Mouse (Mus musculus): ENCODE measurements around the gene Ccer1.

DNA sequence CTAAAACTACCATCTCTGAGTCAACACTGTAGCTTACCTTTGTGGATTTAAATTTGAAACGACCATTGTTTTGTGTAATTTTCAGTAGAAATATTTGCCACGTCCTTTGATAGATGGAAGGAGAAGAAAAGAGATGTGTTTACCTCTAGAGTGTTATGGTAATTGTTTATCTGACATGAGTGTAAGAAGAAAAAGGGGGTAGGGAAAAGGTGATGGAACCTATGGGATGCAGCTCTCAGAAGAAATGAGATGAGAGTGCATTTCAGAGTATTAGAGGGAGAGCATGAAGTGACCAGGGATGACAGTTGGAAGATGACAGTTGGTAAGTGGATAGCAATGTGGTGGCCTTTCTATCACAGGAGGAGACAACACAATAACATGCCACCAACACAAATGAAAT, 49.1 kb upstream of the Ccer1 start, which contains the start of gene Epyc:
- TF ChIP-seq GATA1 (IDR thresholded peaks at IDR 0.05; ENCODE audit: borderline replicate concordance, low read length): no peak
- TF ChIP-seq FLI1 (IDR thresholded peaks at IDR 0.05; ENCODE audit: low read length): no peak

All from megakaryocyte, embryonic 14.5 days (primary cell).